Mouse (Mus musculus) fibroblast of lung, adult 2 months (primary cell): ENCODE measurements around the gene Lamb1.

Experiments
- DNase-seq: peaks from one replicate; pipeline ENCODE4 v3.0.0-alpha.2; 2011; ENCODE audit warnings: low read depth

Gene Lamb1

GRCm38 (mm10) chr12:31254978-31255377, 10.1 kb upstream of the Lamb1 start:
- DNase-seq: no peak

- DNase-seq: no peak
Observed at GRCm38 (mm10) chr12:31256121-31256903, 8.7 kb upstream of the Lamb1 start.

- no peak for DNase-seq
Observed at GRCm38 (mm10) chr12:31261882-31262281, 3.2 kb upstream of the Lamb1 start.

- no peak for DNase-seq
Observed at GRCm38 (mm10) chr12:31263921-31264320, 1.1 kb upstream of the Lamb1 start.

GRCm38 (mm10) chr12:31265722-31266431, 843 bp downstream of the Lamb1 start:
- no peak for DNase-seq

- no peak for DNase-seq
Observed at GRCm38 (mm10) chr12:31266686-31267085, 1.7 kb downstream of the Lamb1 start.

- no peak for DNase-seq
Observed at GRCm38 (mm10) chr12:31267363-31267762, 2.3 kb downstream of the Lamb1 start.

GRCm38 (mm10) chr12:31268315-31268714, 3.3 kb downstream of the Lamb1 start:
- no peak for DNase-seq

GRCm38 (mm10) chr12:31269020-31269597, 4.1 kb downstream of the Lamb1 start:
- DNase-seq: no peak

- no peak for DNase-seq
Observed at GRCm38 (mm10) chr12:31270361-31270760, 5.3 kb downstream of the Lamb1 start.

- DNase-seq: no peak
Observed at GRCm38 (mm10) chr12:31270776-31271175, 5.7 kb downstream of the Lamb1 start.

GRCm38 (mm10) chr12:31271361-31272011, 6.5 kb downstream of the Lamb1 start:
- peak; percentile 67 for DNase-seq

GRCm38 (mm10) chr12:31272012-31272735, 7.1 kb downstream of the Lamb1 start:
- no peak for DNase-seq

- DNase-seq: no peak
Observed at GRCm38 (mm10) chr12:31272846-31273245, 7.8 kb downstream of the Lamb1 start.

- DNase-seq: no peak
Observed at GRCm38 (mm10) chr12:31273646-31274045, 8.6 kb downstream of the Lamb1 start.

GRCm38 (mm10) chr12:31275411-31275810, 10.4 kb downstream of the Lamb1 start:
- no peak for DNase-seq

GRCm38 (mm10) chr12:31278270-31278669, 13.2 kb downstream of the Lamb1 start:
- DNase-seq: no peak

GRCm38 (mm10) chr12:31280318-31280717, 15.3 kb downstream of the Lamb1 start:
- no peak for DNase-seq

- no peak for DNase-seq
Observed at GRCm38 (mm10) chr12:31281100-31281591, 16.1 kb downstream of the Lamb1 start.

GRCm38 (mm10) chr12:31282241-31282640, 17.2 kb downstream of the Lamb1 start:
- no peak for DNase-seq

- DNase-seq: no peak
Observed at GRCm38 (mm10) chr12:31283131-31283530, 18.1 kb downstream of the Lamb1 start.
